Mouse (Mus musculus) limb, embryonic 11.5 days (tissue): ENCODE data around the gene D430042O09Rik. TPM values are rescaled to one million over a fixed set of nuclear protein-coding genes. Genes with fewer than 3 reads are reported as not detected.

Experiments used
- ATAC-seq: fragments of 200-750 bp; cut with Nextera tagmentation; 2 replicates; pipeline ENCODE4 v1.8.0; 2017; ENCODE audit warnings: low read depth; ENCODE audit not compliant: insufficient number of reproducible peaks, low FRiP score, low TSS enrichment
- DNase-seq: peaks from one replicate; pipeline ENCODE4 v3.0.0-alpha.2; 2015; ENCODE audit warnings: low spot score
- H3K27ac ChIP-seq: fragments of 300-500 bp; sonication (generic); replicated peaks from 2 replicates; pipeline ENCODE4 v1.5.1; 2014; ENCODE audit warnings: low read depth, mild to moderate bottlenecking, low read length
- H3K27me3 ChIP-seq: fragments of 300-500 bp; sonication (generic); 2 replicates; pipeline ENCODE4 v1.6.1; 2014; ENCODE audit warnings: mild to moderate bottlenecking, low read length, mixed read lengths; ENCODE audit not compliant: control insufficient read depth, insufficient read depth
- H3K36me3 ChIP-seq: fragments of 300-500 bp; sonication (generic); 2 replicates; pipeline ENCODE4 v1.6.1; 2014; ENCODE audit warnings: mild to moderate bottlenecking, low read length, moderate library complexity, mixed read lengths; ENCODE audit not compliant: control insufficient read depth, insufficient read depth
- H3K4me1 ChIP-seq: fragments of 300-500 bp; sonication (generic); 2 replicates; pipeline ENCODE4 v1.6.1; 2014; ENCODE audit warnings: low read length, mixed read lengths; ENCODE audit not compliant: control insufficient read depth, insufficient read depth
- H3K4me2 ChIP-seq: fragments of 300-500 bp; sonication (generic); 2 replicates; pipeline ENCODE4 v1.6.1; 2014; ENCODE audit warnings: low read depth, mild to moderate bottlenecking, moderate library complexity; ENCODE audit not compliant: severe bottlenecking
- H3K4me3 ChIP-seq: fragments of 300-500 bp; sonication (generic); 2 replicates; pipeline ENCODE4 v1.5.1; 2014; ENCODE audit warnings: low read depth, low read length
- H3K9ac ChIP-seq: fragments of 300-500 bp; sonication (generic); 2 replicates; pipeline ENCODE4 v1.6.1; 2014; ENCODE audit warnings: mild to moderate bottlenecking, low read length
- H3K9me3 ChIP-seq: fragments of 300-500 bp; sonication (generic); 2 replicates; pipeline ENCODE4 v1.6.1; 2016; ENCODE audit warnings: low read length; ENCODE audit not compliant: control insufficient read depth
- WGBS: fragments of 180-500 bp; shearing (Covaris S2); extraction: QIAGEN DNeasy Blood & Tissue Kit; methylation state at CpG from one replicate; pipeline ENCODE4 v1.1.7; 2014; 5-methylcytosine and 5-hydroxymethylcytosine counted together
- polyA plus RNA-seq: library from polyadenylated mRNA; unstranded; fragments of >200 nt; fragmentation: Nextera tagmentation; extraction: Ambion mirVana; gene quantifications from 2 replicates; pipeline ENCODE4 v1.2.1, GENCODE M21; 2014

Gene D430042O09Rik
- polyA plus RNA-seq, 1 experiment from 2014 or later, result 11.3 TPM

DNA sequence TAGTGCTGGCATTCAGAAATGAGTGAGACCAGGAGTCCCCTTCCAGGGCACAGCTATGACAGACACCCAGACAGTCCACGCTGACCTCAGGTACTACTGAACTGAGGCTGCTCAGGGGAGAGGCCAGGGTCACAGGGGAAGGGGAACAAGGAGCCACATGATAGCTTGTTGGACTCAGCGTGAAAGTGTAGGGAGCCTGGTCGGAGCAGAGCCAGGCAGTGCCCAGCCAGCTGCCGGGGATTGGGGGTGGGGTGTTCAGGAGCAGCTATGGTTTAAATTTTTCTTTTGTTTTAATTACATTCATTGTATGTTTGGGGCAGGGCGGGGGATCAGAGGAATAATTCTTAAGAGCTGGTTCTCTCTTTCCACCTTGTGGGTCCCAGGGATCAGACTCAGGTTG lies 120.9 kb downstream of the D430042O09Rik start:
- H3K36me3 ChIP-seq, result no peaks in the 10 kb centered on the region
- no peak overlapping the region for H3K4me2 ChIP-seq
- no peaks in the 10 kb centered on the region for H3K27me3 ChIP-seq
- H3K4me3 ChIP-seq, result no peak overlapping the region
- no peak overlapping the region for H3K9ac ChIP-seq
- DNase-seq (no peak), ATAC-seq (no peak)
- peaks cover 10% of the 10 kb centered on the region for H3K4me1 ChIP-seq
- no peak overlapping the region for H3K27ac ChIP-seq
- WGBS, result 62% methylated on average over 5 of the region's 5 CpGs
- H3K9me3 ChIP-seq, result no peaks in the 10 kb centered on the region

DNA sequence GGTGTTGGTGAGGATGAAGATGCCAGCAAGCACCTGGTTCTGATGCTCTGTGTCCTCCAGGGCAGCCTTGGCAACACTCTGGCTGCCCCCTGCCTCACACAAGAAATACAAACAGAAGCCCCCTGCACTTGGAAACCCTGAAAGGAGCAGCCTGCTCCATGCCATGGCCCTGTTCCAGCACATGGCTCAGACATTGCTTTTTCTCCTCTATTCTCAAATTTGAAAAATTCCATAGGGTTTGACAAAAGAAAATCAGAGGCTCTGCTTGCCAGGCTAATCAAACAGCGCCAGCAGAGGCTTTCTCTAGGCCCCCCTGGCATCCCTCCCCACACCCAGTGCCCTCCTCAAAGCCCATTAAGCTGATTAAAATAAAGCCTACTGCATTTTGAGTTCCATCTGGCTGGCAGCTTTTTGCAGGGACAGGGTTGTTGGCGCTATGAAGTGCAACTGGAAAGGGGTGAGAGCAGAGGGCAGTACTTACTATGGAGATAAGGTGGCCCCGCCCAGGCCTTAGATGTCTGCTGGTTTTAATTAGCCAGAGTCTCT lies 121.5 kb downstream of the D430042O09Rik start:
- Histone ChIP-seq H3K4me1 (peaks cover 10% of the 10 kb centered on the region), H3K27me3 (no peaks in the 10 kb centered on the region), H3K4me3 (no peak overlapping the region), H3K27ac (no peak overlapping the region), H3K4me2 (no peak overlapping the region), H3K9me3 (no peaks in the 10 kb centered on the region), H3K36me3 (no peaks in the 10 kb centered on the region), H3K9ac (no peak overlapping the region)
- DNase-seq, result no peak
- WGBS, result 19% methylated on average over 3 of the region's 3 CpGs
- no peak for ATAC-seq

- Histone ChIP-seq H3K4me3 (no peak overlapping the region), H3K36me3 (no peaks in the 10 kb centered on the region), H3K27ac (no peak overlapping the region), H3K27me3 (no peaks in the 10 kb centered on the region), H3K4me1 (peaks cover 12% of the 10 kb centered on the region), H3K4me2 (no peak overlapping the region), H3K9ac (no peak overlapping the region), H3K9me3 (no peaks in the 10 kb centered on the region)
- WGBS, result 61% methylated on average over 1 of the region's 1 CpGs
- DNase-seq, result no peak
- no peak for ATAC-seq
Observed at GRCm38 (mm10) chr7:125832767-125833166, 125.1 kb downstream of the D430042O09Rik start.

DNA sequence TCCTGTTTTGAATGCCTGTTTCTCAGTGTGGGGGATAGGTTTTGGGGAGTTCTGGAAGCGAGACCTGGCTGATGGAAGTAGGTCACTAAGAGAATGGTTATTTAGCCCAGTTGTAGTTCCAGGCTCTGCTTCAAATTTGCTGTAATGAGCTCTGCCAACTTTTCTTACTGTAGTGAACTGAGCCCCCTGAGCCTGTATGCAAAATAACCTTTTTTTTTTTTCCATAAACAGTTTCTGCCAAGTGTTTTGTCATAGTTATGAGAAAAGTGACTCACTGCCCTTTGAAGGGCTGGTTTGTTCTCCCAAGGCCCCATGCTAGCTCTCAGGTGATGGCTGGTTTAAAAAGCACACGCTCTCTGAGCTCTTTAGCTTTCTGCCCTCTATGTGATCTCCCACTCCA lies 125.8 kb downstream of the D430042O09Rik start:
- Histone ChIP-seq H3K9ac (no peak overlapping the region), H3K4me1 (peaks cover 18% of the 10 kb centered on the region), H3K4me2 (no peak overlapping the region), H3K4me3 (no peak overlapping the region), H3K27me3 (no peaks in the 10 kb centered on the region), H3K36me3 (no peaks in the 10 kb centered on the region), H3K27ac (no peak overlapping the region), H3K9me3 (no peaks in the 10 kb centered on the region)
- DNase-seq, result no peak
- no peak for ATAC-seq
- 81% methylated on average over 2 of the region's 2 CpGs for WGBS

DNA sequence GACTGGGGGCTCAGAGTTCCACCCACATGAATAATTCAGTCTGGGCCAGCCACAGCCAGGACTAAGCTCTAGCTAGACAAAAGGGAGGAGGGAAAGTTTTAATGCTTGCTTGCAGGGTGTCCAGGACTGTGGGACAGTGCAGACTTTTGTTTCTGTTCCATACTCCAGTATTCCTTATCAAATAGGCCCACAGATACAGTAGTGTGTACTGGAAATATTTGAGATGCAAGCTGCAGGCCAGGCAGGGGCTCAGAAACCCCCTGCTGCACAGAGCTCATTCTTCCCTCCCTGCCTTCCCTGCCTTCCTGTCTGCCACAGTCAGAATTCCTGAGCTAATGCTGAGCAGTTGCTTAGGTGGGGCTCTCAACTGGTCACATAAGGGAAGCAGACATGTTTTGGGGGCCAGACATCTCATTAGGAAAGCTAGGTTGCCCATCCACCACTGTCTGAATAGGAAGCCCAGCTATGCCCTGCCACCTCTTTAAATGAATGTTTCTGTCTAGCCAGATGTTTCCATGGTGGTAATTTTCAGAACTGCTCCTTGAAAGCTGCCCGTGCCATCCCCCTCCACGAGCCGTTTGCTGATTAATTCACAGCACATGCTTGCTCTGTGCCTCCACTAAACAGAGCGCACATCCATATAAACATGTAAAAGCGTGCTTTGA lies 130.5 kb downstream of the D430042O09Rik start:
- H3K36me3 ChIP-seq, result no peaks in the 10 kb centered on the region
- no peak overlapping the region for H3K4me2 ChIP-seq
- H3K4me1 ChIP-seq, result peaks cover 14% of the 10 kb centered on the region
- no peak overlapping the region for H3K9ac ChIP-seq
- H3K4me3 ChIP-seq, result no peak overlapping the region
- peak overlapping the region; percentile 89 for H3K27ac ChIP-seq
- WGBS, result 34% methylated on average over 5 of the region's 5 CpGs
- no peaks in the 10 kb centered on the region for H3K27me3 ChIP-seq
- peak; percentile 54; the same call in 1 of the 2 replicates for ATAC-seq
- peak; percentile 59 for DNase-seq
- H3K9me3 ChIP-seq, result no peaks in the 10 kb centered on the region

GRCm38 (mm10) chr7:125845611-125846010 lies 137.9 kb downstream of the D430042O09Rik start:
- H3K9me3 ChIP-seq, result no peaks in the 10 kb centered on the region
- ATAC-seq, result no peak
- no peaks in the 10 kb centered on the region for H3K4me1 ChIP-seq
- no peak overlapping the region for H3K4me2 ChIP-seq
- no peak overlapping the region for H3K9ac ChIP-seq
- no peak for DNase-seq
- no peak overlapping the region for H3K4me3 ChIP-seq
- H3K36me3 ChIP-seq, result no peaks in the 10 kb centered on the region
- H3K27ac ChIP-seq, result no peak overlapping the region
- no peaks in the 10 kb centered on the region for H3K27me3 ChIP-seq
- 59% methylated on average over 1 of the region's 1 CpGs for WGBS

DNA sequence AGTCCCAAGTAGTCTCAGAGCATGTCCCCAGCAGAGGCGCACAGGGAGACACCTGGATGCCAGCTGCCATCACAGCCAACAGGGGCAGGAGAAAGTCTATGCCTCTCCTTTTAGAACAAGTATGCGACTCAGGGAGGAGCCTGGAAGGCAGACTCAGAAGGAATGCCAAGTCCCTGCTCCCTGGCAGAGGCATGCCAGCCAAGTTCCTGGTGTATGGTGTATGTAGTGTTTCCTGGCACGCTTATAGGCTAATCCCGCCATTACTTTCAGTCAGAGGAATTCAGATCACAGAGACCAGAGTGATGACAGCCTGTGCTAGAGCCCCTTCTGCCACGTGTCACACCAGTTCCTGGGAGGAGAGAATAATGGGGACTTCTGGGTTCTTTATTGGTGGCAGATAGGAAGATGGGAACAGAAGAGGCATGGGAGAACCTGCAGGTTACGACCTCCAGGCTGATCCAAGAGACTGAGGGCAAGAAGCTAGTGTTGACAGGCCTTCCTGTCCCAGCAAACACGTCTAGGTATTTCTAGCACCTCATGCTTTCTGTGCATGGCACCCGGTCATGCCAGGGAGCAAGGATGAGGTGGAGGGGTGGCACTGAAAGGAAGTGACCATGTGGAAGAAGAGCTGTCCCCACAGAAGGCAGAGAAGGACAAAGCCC lies 139.3 kb downstream of the D430042O09Rik start:
- no peak overlapping the region for H3K4me2 ChIP-seq
- no peaks in the 10 kb centered on the region for H3K9me3 ChIP-seq
- no peak overlapping the region for H3K9ac ChIP-seq
- DNase-seq (no peak), ATAC-seq (no peak)
- H3K27me3 ChIP-seq, result no peaks in the 10 kb centered on the region
- H3K27ac ChIP-seq, result no peak overlapping the region
- 84% methylated on average over 8 of the region's 8 CpGs for WGBS
- H3K4me3 ChIP-seq, result no peak overlapping the region
- H3K4me1 ChIP-seq, result no peaks in the 10 kb centered on the region
- H3K36me3 ChIP-seq, result no peaks in the 10 kb centered on the region

DNA sequence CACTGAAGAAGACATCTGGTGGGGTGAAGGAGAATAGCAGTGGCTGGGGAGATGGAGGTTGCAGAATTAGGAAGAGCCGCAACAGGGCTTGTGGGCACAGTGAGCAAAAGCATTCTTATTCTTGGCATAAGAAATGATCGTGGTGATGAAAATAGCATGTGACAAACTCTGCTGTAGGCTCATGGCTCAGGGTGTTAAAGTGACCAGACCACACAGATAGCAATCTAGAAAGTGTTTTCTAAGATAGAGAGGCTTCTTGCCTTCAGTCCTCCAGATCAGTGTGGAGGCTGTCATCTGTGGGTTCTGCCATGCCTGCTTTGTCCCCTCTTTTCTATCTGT lies 139.8 kb downstream of the D430042O09Rik start:
- Histone ChIP-seq H3K27me3 (no peaks in the 10 kb centered on the region), H3K9ac (no peak overlapping the region), H3K27ac (no peak overlapping the region), H3K4me2 (no peak overlapping the region), H3K4me1 (no peaks in the 10 kb centered on the region), H3K9me3 (no peaks in the 10 kb centered on the region), H3K4me3 (no peak overlapping the region), H3K36me3 (no peaks in the 10 kb centered on the region)
- DNase-seq, result no peak
- ATAC-seq, result no peak
- 93% methylated on average over 2 of the region's 2 CpGs for WGBS
